Mouse (Mus musculus) right cerebral cortex, postnatal 14 days (tissue): ENCODE measurements around the gene Gpsm1.

Experiments used
- DNase-seq: peaks from one replicate; pipeline ENCODE4 v3.0.0; 2022

The Gpsm1 gene

DNA sequence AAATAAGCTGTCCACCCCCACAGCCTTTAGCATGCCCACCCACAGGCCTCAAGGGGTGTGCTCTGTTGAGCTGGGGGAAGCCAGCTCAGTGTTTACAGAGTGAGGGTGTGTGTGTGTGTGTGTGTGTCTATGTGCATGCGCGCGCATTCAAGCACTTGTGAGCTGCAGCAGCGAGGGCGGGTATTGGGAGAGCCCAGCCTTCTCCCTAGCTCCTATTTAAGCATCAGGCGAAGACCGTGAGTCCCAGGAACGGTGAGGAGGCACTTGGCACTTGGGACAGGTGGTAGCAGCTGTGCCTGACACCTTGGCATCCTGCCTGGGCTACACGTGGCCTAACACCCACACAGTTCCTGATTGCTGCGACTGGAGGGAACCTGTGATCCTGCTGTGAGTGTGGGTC lies 26.7 kb downstream of the Gpsm1 start:
- DNase-seq = peak; percentile 82

DNA sequence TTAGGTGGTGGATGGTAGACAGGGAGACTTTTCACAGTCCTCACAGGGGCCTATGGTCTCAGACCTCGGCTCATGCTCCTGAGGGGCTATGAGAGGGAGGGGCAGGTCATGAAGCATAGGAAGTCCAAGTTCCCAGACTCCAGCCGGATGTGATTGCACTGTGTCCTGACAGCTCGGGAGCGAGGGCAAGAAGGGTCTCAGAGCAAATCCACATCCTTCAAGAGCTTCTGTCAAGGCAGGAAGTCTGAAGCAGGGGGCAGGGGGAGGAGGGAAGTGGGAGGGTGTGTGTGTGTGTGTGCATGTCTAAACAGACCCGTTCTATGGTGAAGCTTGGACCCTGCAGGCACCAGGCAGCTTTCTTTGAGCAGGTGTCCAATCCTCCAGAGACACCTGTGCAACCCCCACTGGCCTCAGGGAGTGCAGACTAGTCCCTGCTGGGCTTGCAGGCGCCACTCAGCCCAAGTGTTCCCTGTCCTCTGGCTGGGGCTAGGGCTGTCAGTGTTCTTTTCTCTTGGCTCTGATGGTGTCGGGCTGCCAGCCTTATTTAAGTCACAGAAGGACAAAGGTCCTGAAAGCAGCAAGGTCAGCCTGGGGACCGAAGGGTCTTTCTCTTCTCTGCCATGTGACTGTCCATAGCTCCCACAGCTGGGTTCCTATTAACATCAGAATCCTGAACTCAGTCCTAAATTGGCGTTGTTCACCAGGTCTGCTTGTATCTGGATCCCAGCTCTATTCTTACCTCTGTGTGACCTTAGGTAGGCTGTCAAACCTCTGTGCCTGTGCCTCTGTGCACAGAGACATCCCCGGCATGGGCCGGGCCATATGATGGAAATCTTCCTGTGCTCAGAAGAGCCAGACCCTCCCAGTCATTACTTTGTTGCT lies 27.5 kb downstream of the Gpsm1 start:
- DNase-seq = no peak

DNA sequence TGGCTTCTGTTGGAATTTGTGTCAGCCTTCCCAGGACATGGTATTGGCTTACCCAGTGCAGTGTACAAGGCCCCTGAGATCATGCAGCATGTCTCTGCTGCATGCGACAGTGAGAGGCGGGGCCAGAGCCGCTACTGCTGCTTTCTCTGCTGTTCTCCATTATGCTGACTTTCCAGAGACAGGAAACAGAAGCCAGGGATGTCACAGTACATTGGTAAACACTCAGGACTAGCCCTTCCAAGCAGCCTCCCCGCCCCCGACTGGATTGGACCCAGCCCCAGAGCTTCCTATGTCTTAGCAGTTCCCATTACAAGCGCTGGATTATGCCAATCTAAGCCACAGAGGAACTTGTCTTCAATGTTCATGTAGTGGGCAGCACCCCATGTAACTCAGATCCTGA lies 32.9 kb downstream of the Gpsm1 start:
- DNase-seq = no peak

DNA sequence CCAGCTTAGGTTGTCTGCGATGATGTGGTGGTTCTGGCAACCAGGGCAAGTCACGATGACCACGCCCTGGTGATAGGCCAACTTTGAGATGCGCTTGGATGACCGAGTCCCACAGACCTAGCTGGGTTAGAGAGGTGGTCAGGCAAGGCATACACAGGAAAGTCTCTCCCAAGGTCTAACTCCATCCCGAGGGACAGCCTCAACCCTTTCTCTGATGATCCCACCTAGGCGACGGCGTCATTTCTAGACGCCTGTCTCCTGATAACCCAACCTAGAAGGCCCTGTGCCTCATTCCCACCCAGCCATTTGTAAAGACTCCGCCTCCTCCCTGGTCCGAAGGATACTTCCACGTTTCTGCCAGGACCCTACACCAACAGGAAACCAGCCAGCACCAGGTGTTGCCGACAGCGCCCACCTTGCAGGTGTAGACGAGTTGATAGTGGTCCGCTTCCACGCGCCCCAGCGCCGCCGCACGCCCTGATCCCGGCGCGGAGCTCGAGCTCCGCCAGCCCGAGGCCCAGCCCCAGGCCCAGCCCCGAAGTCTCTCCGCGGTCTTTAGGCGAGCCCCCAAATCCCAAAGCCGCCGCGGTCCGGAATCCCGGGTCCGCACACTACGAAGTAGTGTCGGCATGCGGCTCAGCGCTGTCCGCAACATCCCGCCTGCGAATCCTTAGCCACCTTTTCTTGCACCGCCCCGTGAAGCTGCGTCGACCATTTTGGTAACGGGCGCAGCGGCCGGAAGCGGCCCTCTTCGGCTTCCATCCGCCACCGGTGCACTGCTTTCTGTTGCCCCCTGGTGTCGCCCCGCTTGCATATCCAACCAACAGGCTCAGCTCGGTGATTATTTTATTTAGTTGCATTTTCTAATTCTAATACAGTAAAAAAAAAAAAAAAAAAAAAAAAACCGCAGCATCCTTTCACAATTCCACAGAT lies 36.3 kb downstream of the Gpsm1 start, which contains the start of gene Dnlz:
TSS of gene Dnlz (minus strand) at position 753 of the 933 bp plus-strand sequence.
- DNase-seq = peak; percentile 95

DNA sequence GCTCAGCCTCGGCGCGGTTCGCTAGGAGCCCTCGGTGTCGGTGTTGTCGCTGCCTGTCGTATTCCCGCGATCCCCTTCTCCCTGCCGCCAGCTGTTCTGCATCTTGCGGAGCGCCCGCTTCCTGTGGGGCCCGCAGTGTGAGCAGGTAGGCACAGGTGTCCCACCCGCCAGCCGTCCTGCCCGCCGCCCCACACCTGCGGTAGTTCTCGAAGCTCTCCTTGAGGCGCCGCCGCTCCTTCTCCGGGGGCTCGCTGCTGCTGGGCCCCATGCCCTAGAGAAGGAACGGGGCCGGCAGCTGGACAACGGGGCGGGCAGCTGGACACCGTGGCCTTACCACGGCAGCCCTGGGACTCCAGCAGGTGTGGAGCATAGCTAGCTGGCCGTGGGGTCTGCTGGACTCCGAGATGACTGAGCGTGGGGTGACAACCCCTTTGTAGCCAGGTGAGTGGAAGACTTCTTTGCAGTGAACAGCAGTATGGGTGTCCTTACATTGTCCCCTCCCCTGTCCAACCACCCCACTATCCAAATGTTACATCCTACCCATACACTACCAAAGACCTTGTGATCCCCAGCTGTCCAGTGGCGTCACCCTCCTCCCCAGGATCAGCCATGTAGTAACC lies 37.1 kb downstream of the Gpsm1 start:
- peak; percentile 42 for DNase-seq

DNA sequence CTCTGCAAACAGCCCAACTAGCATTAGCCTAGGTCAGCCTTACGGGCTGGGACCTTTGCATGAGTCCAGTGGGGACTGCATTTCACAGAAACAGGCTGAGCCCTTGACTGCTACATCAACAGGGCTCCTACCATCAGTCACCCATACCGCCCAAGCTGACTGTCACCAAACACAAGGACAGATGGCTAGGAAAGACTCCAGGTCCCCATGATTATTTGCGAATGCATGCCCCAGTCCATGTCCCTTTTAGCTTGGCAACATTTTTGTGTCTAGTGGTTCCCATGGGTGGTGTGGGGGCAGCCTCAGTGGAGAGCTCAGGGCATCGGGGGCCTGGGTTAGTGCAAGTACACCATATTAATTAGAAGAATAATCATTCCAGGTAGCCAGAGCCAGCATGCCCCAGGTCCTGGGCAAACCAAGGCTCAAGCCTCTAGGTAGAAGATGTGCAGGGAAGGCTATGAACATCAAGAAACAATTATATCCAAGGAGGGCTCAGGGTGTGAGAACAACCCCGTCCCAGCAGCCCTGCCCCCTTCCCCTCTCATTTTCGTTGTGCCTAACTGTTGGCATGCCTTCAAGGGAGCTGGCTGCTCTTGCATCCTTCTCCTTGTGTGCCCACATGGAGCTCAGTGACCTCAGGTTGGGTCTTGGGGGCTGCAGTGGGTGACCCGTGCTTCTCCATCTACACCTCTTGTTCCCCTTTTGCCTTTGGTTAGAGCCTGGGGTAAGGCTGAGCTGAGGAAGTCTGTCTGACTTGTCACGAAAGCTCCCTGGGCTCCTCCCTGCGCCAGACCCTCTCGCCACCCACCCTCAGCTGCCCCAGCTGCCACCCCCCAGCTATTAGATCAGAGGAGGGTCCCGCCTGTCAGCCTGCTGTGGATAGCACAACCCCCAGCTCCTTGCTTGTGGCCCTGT lies 38.0 kb downstream of the Gpsm1 start:
- DNase-seq = no peak

DNA sequence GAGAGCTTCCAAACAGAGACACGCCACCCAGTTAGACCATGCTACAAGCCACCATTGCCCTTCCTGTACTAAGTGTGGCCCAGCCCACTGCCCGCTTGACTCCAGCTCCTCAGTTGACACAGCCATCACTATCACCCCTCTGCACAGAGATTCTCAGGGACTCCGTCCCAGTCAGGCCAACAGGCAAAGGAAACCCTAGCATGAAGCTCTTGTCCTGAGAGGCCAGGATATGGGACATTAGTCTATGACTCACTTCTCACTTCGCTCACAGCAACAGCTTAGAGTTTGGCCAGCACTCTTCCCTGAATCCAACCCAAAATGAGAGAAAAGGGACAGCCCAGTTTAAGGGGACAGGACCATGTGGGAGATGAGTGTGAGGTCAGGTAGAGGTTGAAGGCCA lies 39.1 kb downstream of the Gpsm1 start:
- DNase-seq = no peak

DNA sequence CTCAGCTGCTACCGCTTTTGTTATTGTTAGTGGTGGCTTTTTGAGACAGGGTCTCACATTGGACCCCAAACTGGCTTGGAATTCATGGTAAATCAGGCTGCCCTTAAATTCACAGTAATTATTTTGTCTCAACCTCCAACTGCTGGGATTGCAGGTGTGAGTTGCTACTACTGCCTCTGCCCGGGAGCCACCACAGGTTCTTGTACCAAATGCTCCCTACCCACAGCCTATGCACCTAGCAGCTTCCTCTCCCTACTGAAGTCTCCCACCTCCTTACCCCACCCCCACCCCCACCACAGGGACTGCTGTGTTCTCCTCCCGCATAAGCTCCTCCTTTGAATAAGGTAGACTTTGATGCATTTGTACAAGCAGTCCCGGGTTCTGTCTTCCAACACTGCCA lies 40.9 kb downstream of the Gpsm1 start:
- DNase-seq = no peak

DNA sequence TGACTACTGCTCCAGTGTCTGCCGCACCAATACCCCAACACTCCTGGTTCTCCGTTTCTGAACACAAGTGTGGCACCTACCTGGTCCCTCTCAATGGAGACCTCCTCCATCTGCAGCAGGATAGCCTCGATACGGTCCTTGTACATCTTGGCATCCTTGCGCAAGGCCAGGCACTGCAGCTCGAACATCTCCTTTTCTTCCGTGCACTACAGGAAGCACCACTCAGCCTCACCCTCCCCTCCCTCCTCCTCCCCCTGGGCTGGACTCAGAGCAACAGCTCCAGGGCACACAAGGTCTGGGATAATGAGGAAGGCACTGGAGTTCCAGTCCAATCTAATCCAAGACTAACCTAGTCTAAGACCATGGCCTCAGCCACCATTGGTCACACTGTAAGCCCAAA lies 41.4 kb downstream of the Gpsm1 start:
- no peak for DNase-seq

DNA sequence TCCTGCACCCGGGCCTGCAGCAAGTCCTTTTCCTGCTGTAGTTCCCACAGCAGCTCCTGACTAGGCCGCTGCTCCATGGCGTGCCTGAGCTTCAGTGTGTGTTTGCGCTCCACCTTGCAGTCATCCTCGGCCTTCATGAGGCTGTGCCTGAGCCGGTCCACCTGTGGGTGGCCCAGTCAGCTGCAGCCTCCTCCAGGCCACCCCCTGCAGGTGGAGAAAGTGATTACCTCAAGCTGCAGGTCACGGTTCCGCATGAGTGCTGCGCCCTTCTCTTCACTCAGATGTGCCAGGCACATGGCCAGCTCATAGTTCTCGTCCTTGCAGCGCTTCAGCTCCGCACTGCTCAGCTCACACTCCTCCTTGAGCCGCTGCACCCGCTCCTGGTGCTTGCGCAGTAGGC lies 42.2 kb downstream of the Gpsm1 start:
- no peak for DNase-seq

DNA sequence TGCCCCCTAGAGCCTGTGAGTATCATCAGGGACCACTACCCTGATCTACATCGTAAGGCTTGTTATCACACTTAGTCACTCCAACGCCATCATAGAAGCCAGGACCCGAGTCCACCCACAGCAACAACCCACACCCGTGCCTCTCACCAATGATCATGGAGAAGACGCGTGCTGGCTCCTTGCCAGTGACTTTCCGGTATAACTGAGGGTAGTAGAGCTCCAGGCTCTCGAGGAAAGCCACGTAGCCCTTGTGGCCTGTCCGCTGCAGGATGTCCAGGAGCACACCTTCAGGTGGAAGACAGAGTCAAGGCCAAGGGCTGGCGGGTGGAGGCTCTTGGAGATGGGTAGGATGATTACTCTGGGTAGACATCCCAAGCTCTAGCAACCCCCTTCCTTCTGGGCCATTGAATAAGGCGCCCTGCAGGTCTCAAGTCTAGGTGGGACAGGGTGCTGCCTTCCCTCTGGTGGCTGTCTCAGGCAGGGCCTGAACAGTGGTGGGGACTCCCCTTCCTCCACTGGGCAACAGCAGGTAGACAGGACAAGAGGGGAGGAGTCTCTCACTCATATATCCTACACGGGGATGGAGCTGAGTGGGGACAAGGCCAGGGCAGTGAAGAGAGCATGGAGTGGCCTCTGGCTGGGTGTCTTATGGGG lies 43.5 kb downstream of the Gpsm1 start:
- DNase-seq = no peak

DNA sequence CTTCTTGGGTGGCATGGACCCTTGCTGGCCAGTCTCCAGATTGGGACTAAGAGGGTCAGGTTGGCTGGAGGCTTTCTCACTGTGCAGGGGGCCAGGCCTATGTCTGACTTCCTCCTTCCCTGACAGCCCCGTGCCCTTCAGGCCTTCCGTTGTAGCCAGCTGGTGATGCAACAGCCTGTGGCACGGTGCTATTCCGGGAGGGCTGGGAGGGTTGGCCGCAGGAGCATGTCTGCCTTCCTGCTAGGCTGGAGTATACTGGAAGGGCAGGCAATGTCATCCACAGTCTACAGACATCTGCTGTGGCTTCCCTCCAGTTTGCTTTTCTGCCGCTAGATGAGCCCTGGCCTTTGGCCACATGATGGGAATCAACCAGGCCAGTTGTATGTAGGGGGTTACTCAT lies 44.7 kb downstream of the Gpsm1 start:
- DNase-seq = no peak

DNA sequence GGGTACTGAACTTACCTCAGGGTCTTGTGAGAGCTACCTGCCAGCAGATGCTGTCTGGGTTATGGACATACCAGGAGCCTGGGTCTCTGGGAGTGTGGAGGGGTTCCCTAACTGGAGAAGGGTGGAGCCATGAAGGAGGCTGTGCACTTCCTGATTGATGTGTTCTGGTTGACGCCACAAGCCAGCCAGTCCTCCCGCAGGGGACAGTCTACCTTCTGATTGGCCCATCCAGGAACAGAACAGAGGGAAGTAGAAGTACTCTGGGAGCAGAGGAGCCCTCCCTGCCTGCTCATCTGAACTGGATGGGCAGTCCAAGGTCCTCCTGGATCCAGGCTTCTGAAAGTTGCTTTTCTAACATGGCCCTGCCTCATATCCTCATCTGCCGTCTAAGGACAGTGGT lies 45.5 kb downstream of the Gpsm1 start, which contains the start of gene Card9:
TSS of gene Card9 (minus strand) at position 147 of the 400 bp plus-strand sequence.
- no peak for DNase-seq

DNA sequence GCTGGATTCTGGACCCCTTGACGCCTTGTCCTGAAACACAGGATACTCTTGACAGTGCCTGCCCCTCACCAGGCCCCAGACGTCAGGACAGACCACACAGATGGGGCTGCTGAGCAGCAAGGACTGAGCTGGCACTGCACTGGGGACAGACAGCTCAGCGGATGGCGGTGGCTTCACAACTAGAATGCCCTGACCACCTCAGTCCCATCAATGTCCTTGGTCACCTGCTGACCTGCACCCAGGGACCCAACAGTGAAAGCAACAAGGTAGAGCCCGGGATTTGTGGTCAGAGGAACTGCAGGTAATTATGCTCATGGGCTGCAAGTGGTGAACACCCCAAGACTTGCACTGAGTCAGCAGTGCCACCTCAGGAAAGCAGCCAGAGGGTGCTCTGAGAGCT lies 47.7 kb downstream of the Gpsm1 start:
- no peak for DNase-seq

DNA sequence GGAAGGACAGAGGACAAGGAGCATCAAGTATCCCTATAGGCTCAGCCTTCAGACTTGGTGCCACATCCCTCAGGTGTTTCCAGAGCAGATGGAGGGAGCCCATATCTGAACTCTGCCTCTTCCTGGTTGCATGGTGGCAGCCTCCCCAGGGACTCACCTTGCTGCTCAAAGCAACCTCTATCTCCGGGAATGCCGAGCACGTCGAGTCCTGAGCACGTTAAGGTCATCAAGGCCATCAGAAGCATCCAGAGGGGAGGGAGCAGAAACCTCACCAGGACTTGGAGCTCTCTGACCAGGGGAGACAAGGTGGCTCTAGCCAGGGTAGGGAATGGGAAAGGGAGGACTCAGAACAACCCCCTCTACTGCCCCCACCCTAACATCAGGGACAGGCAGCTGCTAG lies 48.2 kb downstream of the Gpsm1 start:
- DNase-seq = no peak

DNA sequence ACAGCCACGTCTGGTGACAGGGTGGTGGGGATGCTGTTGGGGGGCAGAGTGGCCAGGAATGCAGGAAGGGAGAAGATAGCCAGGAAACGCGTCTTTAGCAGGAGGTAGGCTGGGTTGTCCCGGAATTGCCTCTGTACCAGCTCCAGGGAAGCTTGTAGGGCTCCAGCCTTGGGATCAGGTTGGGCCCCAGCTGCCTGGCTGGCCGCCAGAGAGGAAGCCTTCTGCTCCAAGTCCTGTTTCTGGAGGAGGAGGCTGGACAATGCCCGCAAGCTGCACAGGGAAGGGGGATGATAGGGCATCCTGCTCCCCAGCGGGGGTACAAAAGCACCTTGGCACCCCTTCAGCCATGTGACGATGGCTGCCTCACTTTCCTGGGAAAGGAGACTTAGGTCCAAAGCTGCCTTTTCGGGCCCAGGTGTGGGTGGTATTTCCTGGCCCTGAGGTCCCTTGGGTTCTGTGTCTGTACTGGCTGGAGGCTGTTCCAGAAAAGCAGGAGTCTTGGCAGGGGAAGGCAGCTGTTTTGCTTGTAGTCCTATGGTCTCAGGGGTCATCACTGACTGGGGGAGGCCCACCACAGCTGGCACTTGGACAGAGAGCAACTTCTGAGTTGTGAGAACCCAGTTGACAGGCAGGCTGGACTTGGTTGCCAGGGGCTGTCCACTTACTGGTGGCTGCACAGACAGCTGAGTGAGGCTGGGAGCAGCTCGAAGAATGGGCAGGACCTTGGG lies 49.6 kb downstream of the Gpsm1 start:
- DNase-seq = peak; percentile 59

DNA sequence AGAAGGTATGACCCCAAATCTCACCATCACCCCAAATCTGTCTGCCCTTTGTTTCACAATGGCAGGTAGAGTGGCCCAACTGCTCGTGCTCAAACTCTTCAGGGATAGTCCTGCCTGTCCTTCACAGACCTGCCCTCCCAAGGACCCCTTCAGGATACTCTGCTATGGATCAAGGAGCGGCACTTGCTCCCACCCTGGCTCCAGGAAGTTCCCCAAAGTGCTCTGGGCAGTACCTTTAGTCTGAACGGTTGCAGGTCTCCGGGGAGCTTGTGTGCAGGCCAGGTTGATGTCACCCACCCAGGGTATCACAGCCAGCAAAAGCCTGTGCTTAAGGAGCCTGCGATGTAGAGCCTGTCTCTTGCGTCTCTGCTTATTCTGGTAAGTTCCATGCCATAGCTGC lies 52.6 kb downstream of the Gpsm1 start:
- DNase-seq = no peak

DNA sequence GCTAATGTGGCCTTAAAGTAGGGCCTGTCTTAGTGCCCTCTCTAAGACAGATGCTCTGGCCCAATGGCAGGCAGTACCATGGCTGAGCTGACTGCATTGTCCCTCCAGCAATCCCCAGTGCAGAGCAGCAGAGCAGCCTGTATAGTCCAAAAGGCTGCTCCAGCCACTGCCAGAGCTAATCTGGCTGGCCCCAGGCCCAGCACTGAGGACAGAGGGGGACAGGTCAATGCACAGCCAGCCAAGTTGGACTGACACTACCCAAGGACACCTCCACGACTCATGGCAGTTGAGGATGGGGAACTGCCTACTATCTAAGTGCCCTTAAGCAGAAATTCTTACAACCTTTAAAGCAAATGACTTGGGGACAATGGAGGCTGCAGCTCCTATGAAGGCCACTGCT lies 53.3 kb downstream of the Gpsm1 start:
- DNase-seq = no peak

DNA sequence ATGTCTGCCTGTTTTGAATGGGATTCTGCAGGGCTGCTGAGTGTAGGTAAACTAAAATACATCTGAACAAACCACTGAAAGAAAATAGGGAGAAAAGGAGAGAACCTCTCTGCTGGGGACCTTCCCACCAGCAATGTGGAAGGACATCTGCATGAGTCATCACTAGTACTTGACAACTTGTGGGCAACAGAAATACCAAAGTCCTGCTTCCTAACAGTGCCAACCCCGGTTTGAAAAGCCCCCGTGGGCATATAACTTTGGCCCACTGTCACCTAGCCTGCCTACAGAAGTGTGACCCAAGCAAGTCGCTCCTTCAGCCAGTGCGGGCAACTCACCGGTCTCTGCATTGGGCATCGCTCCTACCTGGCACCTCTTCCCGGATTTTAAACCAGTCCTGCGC lies 57.1 kb downstream of the Gpsm1 start:
- DNase-seq = no peak

DNA sequence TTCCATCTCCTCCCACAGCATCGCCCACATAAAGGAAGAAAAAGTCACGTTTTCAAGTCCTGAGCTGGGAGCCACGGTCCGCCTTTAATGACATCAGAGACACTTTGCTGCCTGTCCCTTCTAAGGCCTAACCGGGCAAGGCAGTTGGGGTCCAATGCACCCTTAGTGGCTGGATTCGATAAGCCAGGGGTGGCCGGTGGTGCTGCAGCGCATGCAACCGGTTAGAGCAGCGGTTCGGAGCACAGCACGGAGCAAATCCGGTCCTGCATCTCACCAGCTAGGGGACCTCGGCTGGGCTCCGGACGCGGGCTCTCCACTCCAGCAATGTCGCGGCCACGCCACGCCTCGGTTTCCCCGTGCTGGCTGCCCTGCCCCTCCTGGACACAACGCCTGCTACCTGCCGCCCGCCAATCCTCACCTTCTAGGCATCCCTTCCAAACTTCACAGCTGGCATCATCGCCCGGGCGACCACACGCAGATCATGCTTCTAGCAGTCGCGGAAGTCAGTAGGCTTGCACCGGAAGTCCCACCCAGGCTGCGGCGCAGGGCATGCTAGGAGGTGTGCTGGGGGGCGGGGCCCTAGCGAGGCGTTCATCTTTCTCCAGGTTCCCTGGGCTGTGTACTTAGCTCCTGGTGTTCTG lies 64.9 kb downstream of the Gpsm1 start, which contains the start of gene Snapc4:
TSS of gene Snapc4 (minus strand) at position 523 of the 641 bp plus-strand sequence.
- DNase-seq = peak; percentile 85
